Mouse (Mus musculus) kidney, embryonic 16.5 days (tissue): ENCODE measurements around the gene Nr0b1. TPM values are rescaled to one million over a fixed set of nuclear protein-coding genes. Genes with fewer than 3 reads are reported as not detected.

Experiments
- ATAC-seq: fragments of 200-750 bp; cut with Nextera tagmentation; 2 replicates; pipeline ENCODE4 v1.8.0; 2017; ENCODE audit warnings: moderate TSS enrichment; ENCODE audit not compliant: low FRiP score, low TSS enrichment
- H3K27ac ChIP-seq: fragments of 300-500 bp; sonication (generic); 2 replicates; pipeline ENCODE4 v1.5.1; 2014; ENCODE audit warnings: low read length
- H3K27me3 ChIP-seq: fragments of 300-500 bp; sonication (generic); 2 replicates; pipeline ENCODE4 v1.6.1; 2014; ENCODE audit warnings: low read length, control low read depth, mixed read lengths; ENCODE audit not compliant: insufficient read depth
- H3K36me3 ChIP-seq: fragments of 300-500 bp; sonication (generic); 2 replicates; pipeline ENCODE4 v1.6.1; 2014; ENCODE audit warnings: low read length, control low read depth, mixed read lengths; ENCODE audit not compliant: insufficient read depth
- H3K4me1 ChIP-seq: fragments of 300-500 bp; sonication (generic); 2 replicates; pipeline ENCODE4 v1.6.1; 2014; ENCODE audit warnings: low read length, control low read depth, mixed read lengths; ENCODE audit not compliant: insufficient read depth
- H3K4me2 ChIP-seq: fragments of 300-500 bp; sonication (generic); replicated peaks from 2 replicates; pipeline ENCODE4 v1.6.1; 2014; ENCODE audit warnings: low read depth, low read length
- H3K4me3 ChIP-seq: fragments of 300-500 bp; sonication (generic); 2 replicates; pipeline ENCODE4 v1.5.1; 2014; ENCODE audit warnings: mild to moderate bottlenecking, low read length
- H3K9ac ChIP-seq: fragments of 300-500 bp; sonication (generic); replicated peaks from 2 replicates; pipeline ENCODE4 v1.6.1; 2014; ENCODE audit warnings: low read length
- H3K9me3 ChIP-seq: fragments of 300-500 bp; sonication (generic); 2 replicates; pipeline ENCODE4 v1.6.1; 2016; ENCODE audit warnings: low read length, control low read depth
- WGBS: fragments of 180-500 bp; shearing (Covaris S2); extraction: QIAGEN DNeasy Blood & Tissue Kit; methylation state at CpG from one replicate; pipeline ENCODE4 v1.1.7; 2014; 5-methylcytosine and 5-hydroxymethylcytosine counted together
- polyA plus RNA-seq: library from polyadenylated mRNA; unstranded; fragments of >200 nt; fragmentation: Nextera tagmentation; extraction: Ambion mirVana; gene quantifications from 2 replicates; pipeline ENCODE4 v1.2.1, GENCODE M21; 2015

Gene Nr0b1
- polyA plus RNA-seq = 0.96 and 1.3 TPM in 2 replicates

- 25% methylated on average over 52 of the region's 53 CpGs for whole genome bisulfite sequencing
- Histone ChIP-seq H3K4me3 (peak within 1 kb of the TSS; percentile 38), H3K9ac (no peak within 1 kb of the TSS), H3K4me1 (no peaks in the 10 kb centered on the region), H3K27ac (no peak within 1 kb of the TSS), H3K9me3 (no peaks in the 10 kb centered on the region), H3K4me2 (peak within 1 kb of the TSS; percentile 59), H3K36me3 (no peaks in the 10 kb centered on the region), H3K27me3 (peaks cover 26% of the 10 kb centered on the region)
- peak; percentile 86 for ATAC-seq
Measured at GRCm38 (mm10) chrX:86191614-86192419, at the start of gene Nr0b1. TSS of gene Nr0b1 (plus strand) at chrX:86191764.

GRCm38 (mm10) chrX:86187250-86187649, 4.3 kb upstream of the Nr0b1 start:
- Histone ChIP-seq H3K9ac (no peak overlapping the region), H3K4me1 (no peaks in the 10 kb centered on the region)
- 77% methylated on average over 2 of the region's 2 CpGs for whole genome bisulfite sequencing

GRCm38 (mm10) chrX:86192420-86192994, 943 bp downstream of the Nr0b1 start:
- no peak overlapping the region for H3K27ac ChIP-seq
- H3K4me2 ChIP-seq = peak overlapping the region; percentile 59
- H3K9ac ChIP-seq = no peak overlapping the region
- H3K4me3 ChIP-seq = peak overlapping the region; percentile 38
- peaks cover 28% of the 10 kb centered on the region for H3K27me3 ChIP-seq
- H3K9me3 ChIP-seq = no peaks in the 10 kb centered on the region
- no peaks in the 10 kb centered on the region for H3K36me3 ChIP-seq
- 25% methylated on average over 25 of the region's 25 CpGs for WGBS
- no peaks in the 10 kb centered on the region for H3K4me1 ChIP-seq
- ATAC-seq = peak; percentile 84; the same call in 1 of the 2 replicates

More at GRCm38 (mm10) chrX:86187250-86187649, 4.3 kb upstream of the Nr0b1 start:
- Histone ChIP-seq H3K4me2 (no peak overlapping the region), H3K27ac (no peak overlapping the region), H3K4me3 (no peak overlapping the region), H3K9me3 (no peaks in the 10 kb centered on the region), H3K36me3 (no peaks in the 10 kb centered on the region), H3K27me3 (peaks cover 11% of the 10 kb centered on the region)
- no peak for ATAC-seq

GRCm38 (mm10) chrX:86193386-86193785, 1.8 kb downstream of the Nr0b1 start:
- H3K36me3 ChIP-seq = no peaks in the 10 kb centered on the region
- no peak overlapping the region for H3K4me3 ChIP-seq
- no peak for ATAC-seq
- no peak overlapping the region for H3K4me2 ChIP-seq
- H3K9ac ChIP-seq = no peak overlapping the region
- H3K4me1 ChIP-seq = no peaks in the 10 kb centered on the region
- no peak overlapping the region for H3K27ac ChIP-seq
- WGBS = 44% methylated on average over 4 of the region's 4 CpGs
- H3K9me3 ChIP-seq = no peaks in the 10 kb centered on the region
- H3K27me3 ChIP-seq = peaks cover 29% of the 10 kb centered on the region

- no peak for ATAC-seq
- Histone ChIP-seq H3K36me3 (no peaks in the 10 kb centered on the region), H3K4me3 (no peak overlapping the region), H3K4me1 (no peaks in the 10 kb centered on the region), H3K9ac (no peak overlapping the region), H3K9me3 (no peaks in the 10 kb centered on the region), H3K27me3 (no peaks in the 10 kb centered on the region), H3K27ac (no peak overlapping the region), H3K4me2 (no peak overlapping the region)
- WGBS = no CpG with 5 or more reads among the region's 1 CpGs
Measured at GRCm38 (mm10) chrX:86237246-86237645, 45.7 kb downstream of the Nr0b1 start.

Other genes starting within 250 kb of the Nr0b1 start
- gene Samt3, start 147.6 kb upstream of the Nr0b1 start, polyA plus RNA-seq = not detected in 2 replicates
- not detected in 2 replicates for gene Mageb4, start 113.3 kb downstream of the Nr0b1 start, polyA plus RNA-seq